Mouse (Mus musculus) kidney, postnatal 36 days (tissue): ENCODE measurements around the gene Parp11.
"Not testable (repeated sequence)": the region's sequence is repeated elsewhere in the genome, so short reads cannot be mapped to it uniquely, and the experiment has no call there.

ENCODE experiments used
- DNase-seq, 2 experiments: peaks; one replicate each; pipeline ENCODE4 v3.0.0; 2021 to 2022; ENCODE audit warnings: mixed read lengths in 2 of 2

Parp11 gene

GRCm38 (mm10) chr6:127496841-127497656, 50.4 kb downstream of the Parp11 start:
- peak in 1 of 2 experiments; percentile 8 for DNase-seq

- no peak for DNase-seq
Observed at GRCm38 (mm10) chr6:127500119-127500518, 53.5 kb downstream of the Parp11 start.

GRCm38 (mm10) chr6:127500806-127501205, 54.2 kb downstream of the Parp11 start:
- no peak for DNase-seq

- DNase-seq, result peak; percentile 34 to 75
Observed at GRCm38 (mm10) chr6:127502530-127502929, 55.9 kb downstream of the Parp11 start.

- not testable (repeated sequence) for DNase-seq
Observed at GRCm38 (mm10) chr6:127513776-127514175, 67.1 kb downstream of the Parp11 start.

- DNase-seq, result peak in 1 of 2 experiments; percentile 22
Observed at GRCm38 (mm10) chr6:127521176-127521575, 74.5 kb downstream of the Parp11 start.

GRCm38 (mm10) chr6:127522326-127522725, 75.7 kb downstream of the Parp11 start:
- DNase-seq, result no peak

- DNase-seq, result peak; percentile 38 to 77
Observed at GRCm38 (mm10) chr6:127524442-127524841, 77.8 kb downstream of the Parp11 start.

- DNase-seq, result no peak
Observed at GRCm38 (mm10) chr6:127528625-127529024, 82.0 kb downstream of the Parp11 start.

- DNase-seq, result peak; percentile 69 to 83
Observed at GRCm38 (mm10) chr6:127529451-127529850, 82.8 kb downstream of the Parp11 start.

- no peak for DNase-seq
Observed at GRCm38 (mm10) chr6:127530206-127530605, 83.6 kb downstream of the Parp11 start.

- DNase-seq, result no peak
Observed at GRCm38 (mm10) chr6:127531412-127532205, 85.0 kb downstream of the Parp11 start.

- DNase-seq, result no peak
Observed at GRCm38 (mm10) chr6:127532304-127532703, 85.7 kb downstream of the Parp11 start.

- no peak for DNase-seq
Observed at GRCm38 (mm10) chr6:127533766-127534165, 87.1 kb downstream of the Parp11 start.

GRCm38 (mm10) chr6:127537035-127537434, 90.4 kb downstream of the Parp11 start:
- no peak for DNase-seq

GRCm38 (mm10) chr6:127538118-127538517, 91.5 kb downstream of the Parp11 start:
- DNase-seq, result no peak

- DNase-seq, result no peak
Observed at GRCm38 (mm10) chr6:127539226-127539625, 92.6 kb downstream of the Parp11 start.

GRCm38 (mm10) chr6:127539659-127540058, 93.0 kb downstream of the Parp11 start:
- no peak for DNase-seq

GRCm38 (mm10) chr6:127540517-127540916, 93.9 kb downstream of the Parp11 start:
- no peak for DNase-seq

GRCm38 (mm10) chr6:127541617-127542374, 95.2 kb downstream of the Parp11 start:
- DNase-seq, result peak; percentile 63 to 67
